ENCODE assay signal across 8 mouse cellular contexts in the genomic region with DNA sequence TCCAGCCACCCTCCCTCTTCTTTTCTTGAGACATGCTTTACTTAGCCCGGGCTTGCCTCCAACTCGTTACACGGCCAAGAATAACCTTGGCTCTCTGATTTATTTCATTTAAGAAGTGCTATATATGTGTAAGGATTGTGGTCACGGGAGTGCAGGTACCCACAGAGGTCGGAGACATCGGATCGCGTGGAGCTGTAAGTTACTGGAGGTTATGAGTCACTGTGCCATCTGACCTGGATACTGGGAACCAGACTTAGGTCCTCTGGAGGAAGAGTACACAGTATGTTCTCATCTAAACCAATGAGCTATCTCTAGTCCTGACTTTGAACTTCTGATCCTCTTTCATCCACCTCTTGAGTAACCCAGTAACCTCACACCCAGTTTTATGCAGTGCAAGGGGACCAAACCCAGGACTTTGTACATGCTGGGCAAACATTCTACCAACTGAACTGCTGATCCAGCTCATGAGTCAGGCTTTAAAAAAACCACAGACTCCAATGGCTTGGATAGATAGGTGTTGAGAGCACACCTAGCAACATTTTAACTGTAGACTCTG. TPM values are rescaled to one million over a fixed set of nuclear protein-coding genes. Genes with fewer than 3 reads are reported as not detected.
DNase-seq lines count a peak whose midpoint lies in the region; ATAC-seq and TF ChIP-seq lines count a peak whose summit lies in the region.

No protein-coding gene starts in this region.

- no peak for TF ChIP-seq POLR2A in thymus, adult 2 months (IDR thresholded peaks at IDR 0.05; ENCODE audit: control insufficient read depth, extremely low read depth, insufficient read depth, low read length, poor library complexity)

- ATAC-seq in forebrain, postnatal 0 days = no peak
- no peak for ATAC-seq in forebrain, embryonic 12.5 days (ENCODE audit: low FRiP score)
- peak; percentile 57 for ATAC-seq in stomach, embryonic 15.5 days (ENCODE audit: insufficient read depth, low FRiP score, low read depth)

- no peaks in the 10 kb centered on the region for H3K36me3 ChIP-seq in forebrain, postnatal 0 days (ENCODE audit: insufficient read depth)
- H3K36me3 ChIP-seq in forebrain, embryonic 12.5 days (replicated peaks) = no peaks in the 10 kb centered on the region
- H3K36me3 ChIP-seq in thymus, adult 2 months (ENCODE audit: control insufficient read depth, insufficient read depth, low read length) = no peaks in the 10 kb centered on the region
- H3K36me3 ChIP-seq in stomach, embryonic 15.5 days = no peaks in the 10 kb centered on the region

- H3K4me3 ChIP-seq in forebrain, postnatal 0 days (ENCODE audit: low read depth, low read length) = no peak overlapping the region
- no peak overlapping the region for H3K4me3 ChIP-seq in forebrain, embryonic 12.5 days (replicated peaks)
- no peak overlapping the region for H3K4me3 ChIP-seq in thymus, adult 2 months (ENCODE audit: control insufficient read depth, insufficient read depth, low read length)
- no peak overlapping the region for H3K4me3 ChIP-seq in stomach, embryonic 15.5 days (replicated peaks)

- TF ChIP-seq CTCF in forebrain, postnatal 0 days (IDR thresholded peaks at IDR 0.05; ENCODE audit: low read depth) = no peak
- no peak for TF ChIP-seq CTCF in thymus, adult 2 months (IDR thresholded peaks at IDR 0.05; ENCODE audit: borderline replicate concordance, control insufficient read depth, extremely low read depth, insufficient read depth, low read length, poor library complexity)

- H3K4me2 ChIP-seq in forebrain, postnatal 0 days (ENCODE audit: low read depth) = no peak overlapping the region
- no peak overlapping the region for H3K4me2 ChIP-seq in forebrain, embryonic 12.5 days
- H3K4me2 ChIP-seq in stomach, embryonic 15.5 days = peak overlapping the region; percentile 34

- no peaks in the 10 kb centered on the region for H3K9me3 ChIP-seq in forebrain, postnatal 0 days (ENCODE audit: low read length)
- no peaks in the 10 kb centered on the region for H3K9me3 ChIP-seq in forebrain, embryonic 12.5 days
- H3K9me3 ChIP-seq in stomach, embryonic 15.5 days = no peaks in the 10 kb centered on the region

- H3K9ac ChIP-seq in forebrain, postnatal 0 days = no peak overlapping the region
- H3K9ac ChIP-seq in forebrain, embryonic 12.5 days = no peak overlapping the region
- H3K9ac ChIP-seq in stomach, embryonic 15.5 days = no peak overlapping the region

- peaks cover 13% of the 10 kb centered on the region; the same call in 1 of the 2 replicates for H3K4me1 ChIP-seq in forebrain, postnatal 0 days (ENCODE audit: insufficient read depth)
- peaks cover 31% of the 10 kb centered on the region for H3K4me1 ChIP-seq in forebrain, embryonic 12.5 days
- H3K4me1 ChIP-seq in thymus, adult 2 months (replicated peaks; ENCODE audit: control insufficient read depth, insufficient read depth, low read length) = peaks cover 44% of the 10 kb centered on the region
- peaks cover 40% of the 10 kb centered on the region for H3K4me1 ChIP-seq in stomach, embryonic 15.5 days

- no peak for DNase-seq in forebrain, postnatal 0 days
- DNase-seq in thymus, adult 2 months = no peak
- DNase-seq in thymus, postnatal 36 days = no peak
- DNase-seq in kidney, postnatal 10 days = peak; percentile 37
- no peak for DNase-seq in urinary bladder, adult 2 months (ENCODE audit: low spot score)
- no peak for DNase-seq in cerebellum, adult 11-12 months

- WGBS in forebrain, postnatal 0 days = 61% methylated on average over 8 of the region's 8 CpGs
- WGBS in forebrain, embryonic 12.5 days = 91% methylated on average over 8 of the region's 8 CpGs
- WGBS in thymus, adult 2 months = 90% methylated on average over 8 of the region's 8 CpGs
- 60% methylated on average over 8 of the region's 8 CpGs for WGBS in stomach, embryonic 15.5 days

- H3K27me3 ChIP-seq in forebrain, postnatal 0 days (ENCODE audit: insufficient read depth, low read length) = no peaks in the 10 kb centered on the region
- H3K27me3 ChIP-seq in forebrain, embryonic 12.5 days = no peaks in the 10 kb centered on the region
- H3K27me3 ChIP-seq in thymus, adult 2 months (ENCODE audit: control insufficient read depth, insufficient read depth, low read length) = no peaks in the 10 kb centered on the region
- H3K27me3 ChIP-seq in stomach, embryonic 15.5 days (replicated peaks) = no peaks in the 10 kb centered on the region

- peak overlapping the region; percentile 74 for H3K27ac ChIP-seq in forebrain, postnatal 0 days (ENCODE audit: low read depth, low read length)
- H3K27ac ChIP-seq in forebrain, embryonic 12.5 days = no peak overlapping the region
- peak overlapping the region; percentile 73 for H3K27ac ChIP-seq in thymus, adult 2 months (ENCODE audit: control insufficient read depth, insufficient read depth, low read length)
- H3K27ac ChIP-seq in stomach, embryonic 15.5 days = peak overlapping the region; percentile 94

RNA-seq across cellular contexts. Expression of a gene that starts 46.8 kb away (rescaled TPM):
- 31.9 and 53.9 TPM in 2 replicates for total RNA-seq in forebrain, postnatal 0 days (2014; rRNA removed)
- 20.2 and 32.0 TPM in 2 replicates for polyA plus RNA-seq in forebrain, postnatal 0 days (2015; fragmentation: Nextera tagmentation; extraction: Ambion mirVana)
- 69.4 and 78.8 TPM in 2 replicates for polyA plus RNA-seq in forebrain, embryonic 12.5 days (2016; fragmentation: Nextera tagmentation; extraction: Ambion mirVana)
- 84.9 and 88.1 TPM in 2 replicates for polyA plus RNA-seq in thymus, adult 2 months (2012; rRNA removed)
- polyA plus RNA-seq in stomach, embryonic 15.5 days (2015; fragmentation: Nextera tagmentation; extraction: Ambion mirVana) = 43.3 and 48.8 TPM in 2 replicates
- polyA plus RNA-seq in urinary bladder, adult 2 months (2012; rRNA removed) = 25.6 and 27.3 TPM in 2 replicates
